Mouse (Mus musculus): ENCODE results near the gene Htr1d. TPM values are rescaled to one million over a fixed set of nuclear protein-coding genes. Genes with fewer than 3 reads are reported as not detected.

Htr1d gene
- total and polyA plus RNA-seq, 3 experiments: not detected

DNA sequence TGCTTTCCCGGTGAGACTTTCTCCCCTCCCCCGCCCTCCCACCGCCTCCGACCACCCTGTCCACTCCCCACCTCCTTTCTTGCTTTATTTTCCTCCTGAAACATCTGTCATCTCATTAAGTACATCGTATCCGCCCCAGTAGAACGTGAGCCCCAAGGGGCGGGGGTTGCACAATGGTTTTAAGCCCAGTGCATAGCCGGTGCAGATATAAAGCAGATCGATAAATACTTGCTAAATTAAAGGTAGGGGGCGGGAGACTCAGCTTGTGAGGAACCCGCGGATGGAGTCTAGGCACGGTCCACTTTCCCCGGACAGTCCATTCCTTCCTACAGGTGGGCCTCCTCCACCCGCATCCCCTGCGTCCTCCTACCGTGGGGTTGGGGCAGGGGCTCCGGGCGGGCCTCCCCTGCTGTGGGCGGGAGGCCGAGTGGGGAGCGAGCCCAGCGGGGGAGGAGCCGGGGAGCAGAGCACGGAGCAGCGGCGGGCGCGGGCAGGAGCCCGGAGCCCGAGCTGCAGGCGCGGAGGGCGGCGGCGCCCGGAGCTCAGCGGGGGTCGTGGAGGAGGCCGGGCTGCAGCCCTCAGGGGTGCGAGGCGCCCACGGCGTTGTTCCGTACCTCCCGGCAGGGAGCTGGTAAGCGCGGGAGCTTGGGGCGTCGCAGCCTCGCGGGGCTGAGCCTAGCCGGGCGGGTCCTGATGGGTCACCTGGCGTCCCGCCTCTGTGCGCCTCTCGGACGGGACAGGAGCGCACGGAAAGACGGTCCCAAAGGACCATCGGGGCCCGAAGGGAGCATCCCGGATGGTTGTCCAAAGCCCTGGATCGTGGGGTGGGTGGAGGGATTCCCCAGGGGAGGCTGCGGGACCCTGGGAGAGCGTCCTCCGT is 1.0 kb downstream of the Htr1d start:
- Histone ChIP-seq H3K27ac (ENCODE audit: control insufficient read depth, low read depth, low read length) (no peak overlapping the region), H3K4me3 (ENCODE audit: control insufficient read depth in 1 of 2, insufficient read depth in 1 of 2, low read depth in 2 of 2, low read length in 2 of 2) (no peak overlapping the region), H3K4me1 (ENCODE audit: control insufficient read depth in 1 of 2, insufficient read depth in 2 of 2, low read length in 2 of 2) (no peaks in the 10 kb centered on the region), H3K9ac (ENCODE audit: control insufficient read depth, low read depth, low read length, poor library complexity, severe bottlenecking) (no peak overlapping the region), H3K79me2 (ENCODE audit: control insufficient read depth, insufficient read depth, low read length, poor library complexity) (no peaks in the 10 kb centered on the region), H3K9me3 (replicated peaks; ENCODE audit: insufficient read depth, low read length) (no peaks in the 10 kb centered on the region), H3K36me3 (ENCODE audit: control insufficient read depth in 1 of 2, insufficient read depth in 2 of 2, low read length in 2 of 2) (no peaks in the 10 kb centered on the region), H3K27me3 (ENCODE audit: control insufficient read depth in 1 of 2, insufficient read depth in 2 of 2, low read length in 2 of 2) (peaks cover 0 to 2% of the 10 kb centered on the region in 2 experiments; a peak in 1 of 4 replicates)
- no peak for DNase-seq (ENCODE audit: low read depth, low spot score)
- TF ChIP-seq TCF12 (IDR thresholded peaks at IDR 0.05; ENCODE audit: low read depth, low read length) (no peak), KAT2A (conservative IDR thresholded peaks at IDR 0.05; ENCODE audit: low read depth, low read length) (no peak), ZKSCAN1 (IDR thresholded peaks at IDR 0.05; ENCODE audit: low read depth, low read length) (no peak), MAZ (IDR thresholded peaks at IDR 0.05; ENCODE audit: low read depth, low read length) (no peak), CHD2 (IDR thresholded peaks at IDR 0.05; ENCODE audit: low read length) (no peak), MYB (IDR thresholded peaks at IDR 0.05; ENCODE audit: low read depth, low read length) (no peak), MYC (IDR thresholded peaks at IDR 0.05; ENCODE audit: low read depth, low read length) (no peak), TAL1 (IDR thresholded peaks at IDR 0.05; ENCODE audit: low read length) (no peak), TBP (IDR thresholded peaks at IDR 0.05; ENCODE audit: low read depth, low read length) (no peak), RAD21 (IDR thresholded peaks at IDR 0.05; ENCODE audit: low read depth, low read length) (no peak), MAX (IDR thresholded peaks at IDR 0.05; ENCODE audit: low read length) (no peak), SMC3 (IDR thresholded peaks at IDR 0.05; ENCODE audit: low read depth, low read length) (no peak)

DNA sequence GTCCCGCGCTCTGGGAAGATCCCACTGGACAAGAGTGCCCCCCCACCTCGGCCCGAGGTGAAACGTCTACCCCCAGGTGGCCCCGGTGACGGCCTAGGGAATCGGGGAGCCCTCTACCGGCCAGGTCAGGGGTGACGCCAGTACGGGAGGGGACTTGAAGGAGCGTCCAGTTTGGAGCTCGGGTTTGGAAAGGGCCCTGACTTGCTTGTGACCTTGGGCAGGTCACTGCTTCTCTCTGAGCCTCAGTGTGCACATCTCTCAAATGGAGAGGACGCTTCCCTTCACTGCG is 1.6 kb downstream of the Htr1d start:
- H3K36me3 ChIP-seq (ENCODE audit: control insufficient read depth in 1 of 2, insufficient read depth in 2 of 2, low read length in 2 of 2): no peaks in the 10 kb centered on the region
- no peaks in the 10 kb centered on the region for H3K4me1 ChIP-seq (ENCODE audit: control insufficient read depth in 1 of 2, insufficient read depth in 2 of 2, low read length in 2 of 2)
- no peak for DNase-seq (ENCODE audit: low read depth, low spot score)
- H3K9ac ChIP-seq (ENCODE audit: control insufficient read depth, low read depth, low read length, poor library complexity, severe bottlenecking): no peak overlapping the region
- TF ChIP-seq CTCF (IDR thresholded peaks at IDR 0.05 in 2 of 3, conservative IDR thresholded peaks at IDR 0.05 in 1 of 3; ENCODE audit: control insufficient read depth in 1 of 3, insufficient read depth in 1 of 3, low read depth in 2 of 3, low read length in 3 of 3, poor library complexity in 1 of 3, severe bottlenecking in 1 of 3) (peak in 1 of 3 experiments; percentile 18; a peak in 1 of 6 replicates), USF2 (IDR thresholded peaks at IDR 0.05; ENCODE audit: borderline replicate concordance in 1 of 2, insufficient read depth in 1 of 2, low read depth in 1 of 2, low read length in 2 of 2) (no peak), ZMIZ1 (IDR thresholded peaks at IDR 0.05; ENCODE audit: low read depth, low read length) (no peak)
- no peak overlapping the region for H3K27ac ChIP-seq (ENCODE audit: control insufficient read depth, low read depth, low read length)
- H3K9me3 ChIP-seq (replicated peaks; ENCODE audit: insufficient read depth, low read length): no peaks in the 10 kb centered on the region
- no peak overlapping the region for H3K4me3 ChIP-seq (ENCODE audit: control insufficient read depth in 1 of 2, insufficient read depth in 1 of 2, low read depth in 2 of 2, low read length in 2 of 2)
- H3K79me2 ChIP-seq (ENCODE audit: control insufficient read depth, insufficient read depth, low read length, poor library complexity): no peaks in the 10 kb centered on the region
- H3K27me3 ChIP-seq (ENCODE audit: control insufficient read depth in 1 of 2, insufficient read depth in 2 of 2, low read length in 2 of 2): peaks cover 0 to 2% of the 10 kb centered on the region in 2 experiments; a peak in 1 of 4 replicates
